Mouse (Mus musculus) embryo, embryonic 11.5 days (tissue): ENCODE data around the gene Tshz3.

ENCODE experiments used
- DNase-seq: peaks from one replicate; pipeline ENCODE4 v3.0.0-alpha.2; 2012; ENCODE audit warnings: low read depth, low spot score

Gene Tshz3

DNA sequence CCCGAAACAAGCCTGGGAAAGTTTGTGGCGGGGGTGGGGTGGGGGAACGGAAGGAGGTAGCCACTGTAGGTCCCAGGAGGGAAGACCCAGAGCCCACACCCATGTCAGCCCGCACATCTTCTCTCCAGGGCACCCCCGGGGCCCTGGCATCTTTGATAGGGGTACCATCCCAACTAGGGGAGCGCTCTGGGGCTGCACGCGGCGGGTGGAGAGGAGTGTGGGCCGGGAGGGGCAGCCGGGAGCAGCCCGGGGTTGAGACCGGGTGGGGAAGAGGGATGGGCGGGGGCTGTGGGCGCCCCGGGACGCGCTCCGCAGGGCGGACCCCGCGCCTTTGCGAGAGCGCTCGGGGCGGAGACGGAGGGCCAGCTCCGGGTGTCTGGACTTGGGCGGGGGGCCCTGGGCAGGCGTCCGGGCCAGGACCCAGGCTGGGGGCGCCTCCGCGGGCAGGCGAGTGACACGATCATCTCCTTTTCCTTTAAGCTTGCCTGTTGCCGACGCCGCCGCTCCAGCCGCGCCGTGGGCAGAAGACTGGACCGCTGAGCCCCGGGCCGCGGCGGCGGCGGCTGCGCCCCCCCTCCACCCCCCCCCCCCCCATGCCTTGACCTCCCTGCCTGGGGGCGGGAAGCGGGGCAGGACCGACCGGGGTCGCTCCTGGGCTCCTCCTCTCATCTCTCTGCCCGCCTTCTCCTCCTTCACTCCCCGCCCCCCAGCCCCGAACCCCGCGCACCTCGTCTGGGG is 631 bp upstream of the Tshz3 start:
- no peak for DNase-seq

DNA sequence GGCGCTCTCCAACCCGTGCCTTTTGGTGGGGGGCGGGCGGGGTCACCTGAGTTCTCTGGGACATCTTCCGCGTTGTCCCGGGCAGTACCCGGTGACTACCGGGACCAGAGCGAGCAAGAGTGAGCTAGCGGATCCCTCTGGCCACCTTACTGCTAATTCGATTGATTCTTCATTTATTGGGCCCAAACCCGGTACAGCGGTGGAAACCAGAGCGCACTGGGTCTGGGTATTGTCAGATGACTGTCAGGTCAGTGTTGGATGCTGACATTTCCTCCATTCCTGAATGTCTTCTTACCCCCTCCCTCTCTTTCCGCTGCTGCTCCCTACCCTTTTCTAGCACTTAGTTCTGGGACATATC is 650 bp downstream of the Tshz3 start:
- no peak for DNase-seq

DNA sequence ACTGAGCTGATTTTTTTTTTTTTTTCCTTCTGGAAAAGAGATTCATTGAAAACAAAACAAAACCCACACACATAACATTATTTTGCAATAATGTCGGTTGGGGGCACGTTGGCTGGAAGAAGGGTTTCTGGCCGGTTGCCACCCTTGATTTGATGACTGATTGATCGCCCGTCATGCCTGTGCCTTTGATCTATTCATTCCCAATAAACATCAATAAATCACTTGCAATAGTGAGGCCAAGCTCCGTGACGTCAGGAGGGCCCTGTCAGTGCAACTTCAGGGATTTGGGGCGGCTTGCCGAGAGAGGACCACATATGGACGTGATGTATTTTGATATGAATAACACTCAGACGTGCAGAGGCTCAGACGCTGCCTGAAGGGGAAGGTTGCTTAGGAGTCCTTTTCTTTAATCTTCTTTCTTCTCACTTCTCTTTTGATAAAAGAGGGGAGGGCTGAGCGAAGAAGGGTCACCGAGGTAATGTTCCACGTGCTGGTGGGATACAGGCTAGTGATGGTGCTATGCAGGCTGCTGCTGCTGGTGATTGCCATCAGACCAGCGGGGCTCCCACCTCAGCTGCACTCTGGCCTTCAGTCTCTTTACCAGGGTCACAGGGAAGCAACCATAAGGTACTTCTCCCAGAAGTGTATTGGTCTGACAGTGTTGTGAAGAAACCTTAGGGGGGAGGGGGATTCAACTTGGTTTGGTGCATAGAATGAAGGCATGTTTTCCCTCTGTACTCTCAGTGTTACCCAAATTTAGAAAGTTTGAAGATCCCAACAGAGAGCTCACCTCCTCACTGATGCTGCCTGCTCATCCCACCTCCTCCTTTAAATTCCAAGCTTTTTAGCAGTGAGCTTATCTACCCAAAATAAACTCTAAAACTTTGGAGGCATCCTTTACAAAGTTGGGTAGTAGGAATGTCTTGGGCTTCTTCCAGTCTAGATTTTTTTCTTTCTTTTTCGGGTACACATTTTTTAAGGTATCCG is 1.4 kb downstream of the Tshz3 start:
- no peak for DNase-seq

DNA sequence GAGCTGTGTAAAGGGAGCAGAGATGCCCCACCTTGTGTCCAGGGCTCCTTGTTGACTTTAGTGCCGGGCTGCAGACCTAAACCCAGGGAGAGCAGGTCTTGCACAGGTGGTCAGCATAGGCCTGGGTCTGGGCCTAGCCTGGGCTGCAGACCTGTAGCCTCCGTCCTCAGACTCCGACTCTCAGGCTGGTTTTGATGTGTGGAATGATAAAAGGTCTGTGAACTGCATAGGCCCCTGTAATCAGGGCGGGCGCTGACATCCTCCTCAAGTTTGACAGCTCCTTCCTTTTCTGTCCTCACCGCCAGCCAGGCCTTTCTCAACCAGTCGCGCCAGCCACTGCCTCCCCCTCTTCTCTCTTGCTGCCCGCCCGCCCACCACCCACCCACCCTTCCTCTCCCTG is 8.7 kb downstream of the Tshz3 start:
- DNase-seq = no peak

DNA sequence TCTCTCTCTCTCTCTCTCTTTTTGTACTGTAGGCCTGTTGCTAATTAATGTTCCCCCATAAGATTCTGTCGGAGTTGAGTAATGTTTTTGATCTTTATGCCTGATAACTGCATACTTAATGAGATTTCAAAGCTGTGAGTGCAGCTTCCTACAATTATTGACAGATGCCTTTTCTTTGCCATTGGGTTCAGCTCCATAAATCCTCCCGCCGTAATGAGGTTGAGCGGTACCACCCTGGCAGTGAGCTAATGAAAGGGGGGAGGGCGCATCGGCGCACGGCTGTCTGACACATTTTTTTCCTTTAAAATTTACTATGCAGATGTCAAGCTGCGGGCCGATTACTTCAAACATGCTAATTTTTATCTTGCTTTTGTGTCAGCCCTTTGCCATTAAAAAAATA is 9.3 kb downstream of the Tshz3 start:
- DNase-seq = no peak

DNA sequence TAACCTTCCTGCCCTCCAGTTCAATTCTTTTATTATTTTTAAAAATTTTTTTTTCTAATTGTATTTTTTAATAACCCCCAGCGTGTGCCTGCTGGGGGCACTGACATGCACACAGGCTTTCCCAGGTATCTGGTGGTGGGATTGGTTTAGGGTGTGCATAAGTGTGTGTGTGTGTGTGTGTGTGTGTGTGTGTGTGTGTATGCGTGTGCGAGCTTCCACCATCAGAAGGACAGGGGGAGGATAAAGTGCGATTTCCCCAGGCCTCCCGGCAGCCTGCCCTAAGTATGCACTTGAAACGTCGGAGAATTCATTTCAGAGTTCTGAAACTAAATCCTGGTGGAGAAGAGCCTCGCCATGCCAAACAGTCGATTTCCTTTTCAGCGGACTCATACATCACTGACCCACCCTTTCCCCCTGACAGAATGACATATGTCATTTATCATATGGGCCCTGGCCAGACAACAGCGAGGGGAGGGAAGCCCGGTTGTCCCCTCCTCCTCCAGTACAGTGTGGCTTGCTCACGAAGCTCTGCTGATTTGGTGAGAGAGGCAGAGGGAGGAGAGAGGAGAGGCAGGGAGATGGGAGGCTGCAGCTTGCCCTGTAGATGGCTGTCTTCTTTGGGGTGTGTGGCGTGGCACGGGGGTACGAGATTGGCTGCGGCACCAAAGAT is 9.9 kb downstream of the Tshz3 start:
- no peak for DNase-seq

DNA sequence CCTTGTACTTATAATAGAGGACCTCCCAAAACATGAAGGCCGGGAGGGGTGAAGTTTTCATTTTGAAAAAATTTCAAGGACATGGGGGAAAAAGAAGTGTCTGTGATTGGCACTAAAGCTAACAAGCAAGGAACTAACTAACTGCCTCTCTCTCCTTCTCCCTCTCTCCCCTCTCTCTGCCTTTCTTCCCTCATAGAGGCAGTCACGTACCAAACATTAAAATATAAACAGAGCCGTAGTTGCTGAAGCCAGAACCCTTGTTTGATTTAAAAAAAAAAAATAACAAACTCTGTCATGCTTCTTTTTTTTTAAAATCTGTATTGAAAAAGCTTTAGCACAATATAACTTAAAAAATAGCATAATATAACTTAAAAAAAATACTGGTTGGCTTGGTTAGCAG is 10.9 kb downstream of the Tshz3 start:
- no peak for DNase-seq

DNA sequence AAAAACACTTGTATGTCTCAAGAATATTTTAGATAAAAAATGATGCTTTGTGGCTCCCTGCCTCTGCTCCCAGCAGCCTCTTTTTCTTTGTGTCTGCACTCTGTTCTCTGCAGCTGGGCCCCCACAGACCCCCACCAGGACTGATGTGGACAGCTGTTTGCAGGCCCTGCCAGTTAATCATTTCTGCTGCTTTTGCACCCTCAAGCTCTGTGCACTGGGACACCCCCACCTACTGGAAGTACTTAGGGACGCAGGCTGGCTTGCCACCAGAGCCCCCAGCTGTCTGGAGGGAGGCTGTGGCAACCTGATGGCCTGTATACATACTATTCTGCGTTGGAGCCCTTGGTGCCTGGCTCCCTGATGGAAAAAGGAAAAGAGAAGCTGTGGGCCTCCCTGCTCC is 11.3 kb downstream of the Tshz3 start:
- DNase-seq = no peak

DNA sequence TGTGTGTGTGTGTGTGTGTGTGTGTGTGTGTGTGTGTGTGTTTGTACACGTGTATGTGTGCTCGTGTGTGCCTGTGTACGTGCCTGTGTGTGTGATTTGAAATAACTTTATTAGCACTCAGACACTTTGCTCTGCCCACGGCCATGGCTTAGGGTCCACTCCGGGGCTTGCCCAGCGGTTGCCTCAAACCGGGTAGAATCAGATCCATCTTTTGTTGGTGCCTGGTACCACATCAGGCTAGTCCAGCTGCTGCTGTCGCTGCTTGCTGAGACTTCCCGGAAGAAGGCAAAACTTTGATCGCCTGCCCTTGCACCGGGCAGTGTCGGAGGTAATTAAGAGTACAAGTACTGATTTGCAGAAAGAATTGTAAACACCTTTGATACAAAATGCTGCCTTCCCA is 12.1 kb downstream of the Tshz3 start:
- DNase-seq = no peak

DNA sequence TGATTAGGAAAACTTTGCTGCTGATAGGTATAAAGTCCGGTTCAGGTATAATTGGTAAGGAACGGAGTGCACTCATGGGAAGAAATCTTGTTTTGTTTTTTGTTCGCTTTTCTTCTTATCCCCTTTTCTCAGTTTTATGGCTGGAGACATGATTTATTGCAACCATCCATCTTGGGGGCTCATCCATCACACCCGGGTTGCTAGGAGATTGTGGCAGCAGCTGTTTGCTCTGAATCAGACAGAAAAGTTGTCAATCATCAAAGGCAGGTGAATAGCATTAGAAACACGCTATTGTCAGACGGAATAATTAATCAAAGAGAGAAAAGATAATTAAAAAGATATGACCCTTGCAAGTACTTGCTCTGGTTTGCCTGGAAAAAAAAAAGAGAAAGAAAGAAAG is 12.5 kb downstream of the Tshz3 start:
- DNase-seq = no peak

DNA sequence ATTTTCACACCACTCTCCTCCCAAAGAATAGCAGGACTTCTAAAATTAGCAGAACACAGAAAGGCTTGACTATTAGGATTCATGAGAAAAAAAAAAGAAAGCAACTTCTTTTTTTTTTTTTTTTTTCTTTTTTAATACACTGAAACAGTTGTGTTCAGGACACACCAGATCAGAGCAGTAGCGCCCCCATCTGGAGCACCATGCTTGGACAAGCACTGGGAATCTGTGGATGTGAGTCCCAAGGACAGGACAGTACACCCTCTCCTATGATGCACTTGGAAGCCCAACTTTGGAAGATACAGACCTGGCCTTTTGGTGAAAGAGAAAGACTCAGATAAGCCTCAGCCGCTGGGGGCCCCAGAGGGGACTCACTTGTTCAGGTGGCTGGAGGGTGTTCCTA is 13.8 kb downstream of the Tshz3 start:
- DNase-seq = no peak

DNA sequence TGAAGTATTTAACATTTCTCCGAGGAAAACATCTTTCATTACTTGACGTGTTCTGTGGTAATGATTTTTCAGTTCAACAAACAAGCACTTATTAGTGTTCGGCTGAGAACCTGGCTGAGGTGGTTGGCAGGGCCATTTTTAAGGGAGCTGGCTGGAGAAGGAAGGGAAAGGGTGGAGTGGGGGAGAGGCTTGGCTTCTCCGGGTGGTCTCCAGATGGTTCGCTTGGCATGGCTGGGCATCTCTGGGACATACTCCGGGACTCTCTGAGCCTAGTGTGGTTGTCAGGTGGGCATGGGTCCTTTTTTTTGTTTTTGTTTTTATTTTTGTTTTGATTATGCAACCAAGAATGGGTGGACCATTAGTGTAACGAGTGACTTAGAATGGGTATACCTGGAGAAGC is 16.4 kb downstream of the Tshz3 start:
- no peak for DNase-seq

DNA sequence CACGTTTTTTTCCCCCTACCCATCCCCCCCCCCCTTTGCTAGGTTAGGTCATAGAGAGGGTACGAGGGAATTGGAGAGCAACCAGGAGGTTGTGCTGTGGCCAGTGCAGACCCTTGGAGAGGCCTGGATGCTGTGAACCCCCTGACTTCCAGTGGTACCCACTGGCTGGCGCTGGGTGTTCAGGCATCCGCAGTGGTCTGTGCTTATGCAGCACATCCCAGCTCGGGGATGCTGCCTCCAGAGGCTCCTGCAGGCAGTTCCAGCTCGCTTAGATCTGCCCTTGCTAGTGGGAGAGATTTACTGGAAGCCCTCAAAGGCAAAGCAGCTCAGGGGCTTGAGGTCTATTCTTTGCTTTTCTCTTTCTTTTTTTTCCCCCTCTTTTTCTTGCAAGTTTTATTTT is 19.3 kb downstream of the Tshz3 start:
- DNase-seq = no peak

DNA sequence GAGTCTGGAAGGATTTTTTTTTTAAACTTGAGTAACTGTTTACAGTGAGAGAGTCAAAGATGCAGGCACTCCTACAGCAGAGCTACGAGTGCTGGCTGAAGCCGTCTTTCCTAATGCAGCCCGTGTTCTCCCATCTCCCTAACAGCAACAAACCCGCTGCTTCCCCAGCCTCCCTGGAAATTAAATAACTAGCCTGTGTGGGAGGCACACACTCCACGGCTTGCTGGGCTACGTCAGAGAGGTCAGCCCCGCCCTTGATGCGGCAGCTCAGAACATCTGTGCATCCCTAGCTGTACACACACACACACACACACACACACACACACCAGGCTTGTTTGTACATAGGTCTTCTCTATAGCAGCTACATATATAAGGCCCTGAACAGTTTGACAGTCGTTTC is 22.9 kb downstream of the Tshz3 start:
- no peak for DNase-seq

DNA sequence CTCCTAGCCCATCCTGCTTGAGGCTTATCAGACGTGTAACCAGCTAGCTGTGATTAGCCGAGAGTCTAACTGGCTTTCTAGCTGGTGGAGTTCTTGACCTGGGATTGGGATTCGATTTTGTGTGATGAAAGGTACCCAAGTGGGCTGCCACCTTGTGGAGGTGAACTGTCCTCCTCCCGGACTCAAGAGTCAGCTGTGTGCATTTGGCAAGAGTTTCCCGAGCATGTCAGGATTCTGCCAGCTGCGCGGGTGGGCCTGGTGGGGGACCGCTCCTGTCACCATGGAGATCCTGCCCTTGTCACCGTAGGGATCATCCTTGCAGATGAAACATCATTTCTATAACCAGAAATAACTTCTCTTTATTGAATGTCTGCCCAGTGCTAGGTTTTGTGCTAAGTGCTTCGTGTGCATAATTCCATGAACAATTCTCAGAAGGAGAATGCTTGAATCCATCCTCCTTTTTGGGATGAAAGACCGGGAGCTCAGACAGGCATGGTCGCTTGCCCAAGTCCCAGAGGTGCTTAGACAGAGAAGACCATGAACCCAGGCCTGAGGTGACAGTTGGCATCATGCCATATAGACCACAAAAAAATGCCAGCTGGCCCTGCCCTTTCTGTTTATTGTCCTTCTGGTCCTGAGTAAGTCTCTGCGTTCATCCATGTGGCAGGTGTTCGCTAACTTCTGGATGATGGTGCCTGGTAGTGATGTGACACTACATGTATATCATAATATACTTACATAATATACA is 38.6 kb downstream of the Tshz3 start:
- DNase-seq = no peak

DNA sequence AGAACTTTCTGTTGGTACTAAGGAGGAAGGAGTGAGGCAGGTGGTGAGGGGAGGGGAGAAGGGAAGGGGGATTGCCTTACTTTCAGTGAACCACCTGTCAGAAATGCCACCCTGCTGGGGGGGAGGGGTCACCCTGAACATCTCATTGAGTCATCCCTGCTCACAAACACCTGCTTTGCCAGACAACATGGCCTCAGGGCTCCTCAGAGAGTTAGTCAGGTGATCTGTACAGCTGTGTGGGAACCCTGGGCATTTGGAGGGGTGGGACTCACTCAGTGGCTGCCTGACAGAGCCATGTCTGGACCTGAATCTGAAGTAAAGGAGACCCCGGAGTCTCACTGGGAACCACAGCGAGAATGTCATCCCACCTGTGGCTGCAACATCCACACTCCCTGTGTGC is 53.6 kb downstream of the Tshz3 start:
- DNase-seq = no peak

DNA sequence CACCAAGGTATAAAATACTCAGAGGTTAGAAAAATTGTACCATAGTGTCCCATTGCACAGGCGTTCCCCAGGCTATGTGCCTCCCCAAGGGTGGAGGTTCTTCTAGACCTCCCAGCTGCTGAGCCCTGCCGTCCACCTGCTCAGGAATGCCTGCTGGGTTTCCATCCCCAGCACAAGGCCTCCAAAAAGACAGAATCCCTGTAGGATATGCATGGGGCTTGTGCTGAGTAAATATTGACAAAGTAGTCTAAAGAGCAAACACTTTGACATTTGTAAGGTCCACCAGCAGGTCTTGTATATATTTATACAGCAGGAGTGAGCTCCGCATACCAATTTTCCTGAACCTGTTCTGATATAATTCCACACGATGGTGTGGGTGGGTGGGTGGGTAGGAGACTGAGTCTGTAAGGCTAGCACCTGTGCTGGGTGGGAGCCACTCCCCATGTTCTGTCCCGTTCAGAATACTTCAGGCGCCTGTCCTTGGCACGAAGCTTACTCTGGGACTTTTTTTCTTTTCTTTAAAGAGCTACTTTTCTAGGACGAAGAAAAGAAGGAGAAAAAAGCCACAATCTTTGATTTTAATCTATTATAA is 69.7 kb downstream of the Tshz3 start:
- no peak for DNase-seq

DNA sequence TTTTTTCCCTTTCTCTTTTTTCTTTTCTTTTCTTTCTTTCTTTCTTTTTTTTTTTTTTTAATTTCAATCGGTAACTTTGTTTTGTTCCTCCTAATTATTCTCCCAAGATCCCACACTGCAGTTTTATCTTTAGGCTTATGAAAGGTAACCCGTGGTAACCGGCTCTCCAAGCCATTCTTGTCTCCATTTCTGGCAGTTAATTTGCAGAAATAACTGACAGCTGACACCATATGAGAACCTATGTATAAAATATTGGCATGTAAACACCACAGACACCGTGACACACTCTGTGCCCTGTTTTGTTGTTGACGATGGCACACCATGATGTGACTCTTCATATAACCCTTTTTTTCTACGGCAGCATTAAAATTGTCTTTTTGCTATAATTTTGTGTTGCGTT is 75.2 kb downstream of the Tshz3 start:
- no peak for DNase-seq

DNA sequence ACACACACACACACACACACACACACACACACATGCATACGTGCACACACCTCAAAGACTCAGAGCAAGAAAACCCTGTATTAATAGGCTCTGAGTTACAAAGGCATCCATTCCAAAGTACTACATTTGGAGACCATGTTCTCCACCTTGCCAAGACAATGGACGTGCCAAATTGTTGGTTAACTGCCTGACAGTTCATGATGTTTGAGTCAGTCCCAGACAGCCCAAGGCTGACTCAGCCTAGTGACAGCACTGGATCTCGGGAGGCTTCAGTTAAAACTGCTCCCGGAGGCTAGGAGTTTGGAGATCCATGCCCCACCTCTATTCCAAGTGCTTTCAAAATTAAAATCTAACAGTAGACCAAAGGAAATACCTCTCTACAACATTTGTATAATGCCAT is 79.0 kb downstream of the Tshz3 start:
- DNase-seq = no peak

DNA sequence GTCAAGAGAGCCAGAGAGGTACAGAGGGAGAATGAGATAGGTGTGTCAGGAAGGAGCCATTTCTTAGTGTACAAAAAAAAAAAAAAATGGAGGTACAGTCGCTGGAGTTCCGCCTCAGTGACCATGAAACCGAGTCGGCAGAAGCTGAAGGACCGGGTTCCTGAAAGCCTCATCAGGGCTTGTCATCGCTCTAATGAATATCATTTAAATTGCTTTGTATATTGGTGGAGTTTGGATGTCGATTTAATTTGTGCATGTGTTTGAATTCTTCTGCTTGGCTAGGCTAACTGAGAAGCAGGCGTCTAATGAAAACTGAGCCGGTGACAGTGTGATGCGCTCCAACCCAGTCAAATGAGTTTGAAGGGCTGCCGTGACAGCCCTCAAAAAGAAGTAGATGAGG is 80.5 kb downstream of the Tshz3 start:
- DNase-seq = no peak

DNA sequence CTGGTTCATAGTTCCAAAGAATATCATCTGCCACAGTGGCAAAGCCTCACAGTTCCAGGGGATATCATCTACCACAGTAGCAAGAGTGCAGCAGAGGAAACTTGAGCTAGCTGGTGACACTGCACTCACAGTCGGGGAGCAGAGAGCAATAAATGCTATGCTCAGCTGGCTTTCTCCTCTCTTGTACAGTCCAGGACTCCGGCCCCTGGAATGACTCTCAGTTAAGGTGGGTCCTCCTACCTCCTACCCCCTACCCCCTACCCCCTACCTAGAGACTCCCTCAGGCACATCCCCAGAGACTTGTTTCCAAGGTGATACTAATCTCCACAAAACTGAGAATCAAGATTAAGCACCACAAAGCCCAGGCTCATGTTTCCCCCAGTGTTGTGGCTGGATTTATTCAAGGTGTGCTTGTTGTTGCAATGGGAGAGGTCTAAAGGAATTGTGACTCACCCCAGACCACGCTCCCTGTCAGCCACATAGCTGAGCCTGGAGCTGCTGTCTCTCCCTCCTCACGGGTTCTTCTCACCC is 86.4 kb downstream of the Tshz3 start:
- DNase-seq = no peak
